Mouse (Mus musculus) liver, embryonic 11.5 days (tissue): ENCODE measurements at regions not wholly inside any gene's neighbourhood (a gene's known extent, or its start where the extent isn't known, plus 50 kb on each side); places are given as distances from the start of the nearest gene placed in this dataset.

Experiments used
- ATAC-seq: fragments of 200-750 bp; cut with Nextera tagmentation; replicated peaks from 2 replicates; pipeline ENCODE4 v1.8.0; 2017; ENCODE audit warnings: moderate number of reproducible peaks, mild to moderate bottlenecking, moderate TSS enrichment, moderate library complexity; ENCODE audit not compliant: low FRiP score
- DNase-seq: peaks from one replicate; pipeline ENCODE4 v3.0.0-alpha.2; 2017; ENCODE audit warnings: low spot score
- H3K27ac ChIP-seq: fragments of 300-500 bp; sonication (generic); 2 replicates; pipeline ENCODE4 v1.5.1; 2014; ENCODE audit warnings: mild to moderate bottlenecking, low read depth, low read length, control low read depth
- H3K27me3 ChIP-seq: fragments of 300-500 bp; sonication (generic); replicated peaks from 2 replicates; pipeline ENCODE4 v1.6.1; 2014; ENCODE audit warnings: low read length, mixed read lengths; ENCODE audit not compliant: control insufficient read depth, insufficient read depth
- H3K36me3 ChIP-seq: fragments of 300-500 bp; sonication (generic); 2 replicates; pipeline ENCODE4 v1.6.1; 2014; ENCODE audit warnings: mild to moderate bottlenecking, low read length, moderate library complexity, mixed read lengths; ENCODE audit not compliant: control insufficient read depth, insufficient read depth
- H3K4me1 ChIP-seq: fragments of 300-500 bp; sonication (generic); replicated peaks from 2 replicates; pipeline ENCODE4 v1.6.1; 2014; ENCODE audit warnings: low read length, mixed read lengths; ENCODE audit not compliant: control insufficient read depth, insufficient read depth
- H3K4me2 ChIP-seq: fragments of 300-500 bp; sonication (generic); 2 replicates; pipeline ENCODE4 v1.6.1; 2014; ENCODE audit warnings: mild to moderate bottlenecking, control low read depth, moderate library complexity
- H3K4me3 ChIP-seq: fragments of 300-500 bp; sonication (generic); 2 replicates; pipeline ENCODE4 v1.5.1; 2014; ENCODE audit warnings: low read depth, low read length, control low read depth
- H3K9ac ChIP-seq: fragments of 300-500 bp; sonication (generic); 2 replicates; pipeline ENCODE4 v1.6.1; 2014; ENCODE audit warnings: low read depth, low read length, control low read depth
- H3K9me3 ChIP-seq: fragments of 300-500 bp; sonication (generic); 2 replicates; pipeline ENCODE4 v1.6.1; 2016; ENCODE audit warnings: low read length, inconsistent platforms, mixed read lengths; ENCODE audit not compliant: control insufficient read depth
- WGBS: fragments of 180-500 bp; shearing (Covaris S2); extraction: QIAGEN DNeasy Blood & Tissue Kit; methylation state at CpG from one replicate; pipeline ENCODE4 v1.1.7; 2014; 5-methylcytosine and 5-hydroxymethylcytosine counted together

DNA sequence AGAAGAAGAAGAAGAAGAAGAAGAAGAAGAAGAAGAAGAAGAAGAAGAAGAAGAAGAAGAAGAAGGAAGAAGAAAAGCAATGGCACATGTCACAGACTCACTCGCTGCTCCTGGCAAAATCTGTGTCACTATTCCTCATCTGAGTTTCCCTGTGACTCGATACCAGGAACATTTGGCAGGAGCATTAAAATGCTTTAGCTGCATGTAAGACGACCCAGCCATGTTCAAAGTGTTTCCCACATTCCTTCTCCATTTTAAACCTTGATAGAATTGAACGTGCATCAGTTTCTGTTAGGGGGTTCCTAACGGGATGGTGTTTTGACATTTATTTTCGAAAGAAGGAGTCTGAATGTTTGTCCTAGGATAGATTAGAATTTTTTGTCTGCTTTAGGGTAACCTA lies 51.2 kb upstream of the Pja2 start:
- DNase-seq (no peak), ATAC-seq (no peak)
- Histone ChIP-seq H3K4me3 (no peak overlapping the region), H3K4me1 (no peaks in the 10 kb centered on the region), H3K36me3 (no peaks in the 10 kb centered on the region), H3K27ac (no peak overlapping the region), H3K4me2 (no peak overlapping the region), H3K27me3 (no peaks in the 10 kb centered on the region), H3K9me3 (no peaks in the 10 kb centered on the region), H3K9ac (no peak overlapping the region)
- WGBS = 80% methylated on average over 6 of the region's 6 CpGs

DNA sequence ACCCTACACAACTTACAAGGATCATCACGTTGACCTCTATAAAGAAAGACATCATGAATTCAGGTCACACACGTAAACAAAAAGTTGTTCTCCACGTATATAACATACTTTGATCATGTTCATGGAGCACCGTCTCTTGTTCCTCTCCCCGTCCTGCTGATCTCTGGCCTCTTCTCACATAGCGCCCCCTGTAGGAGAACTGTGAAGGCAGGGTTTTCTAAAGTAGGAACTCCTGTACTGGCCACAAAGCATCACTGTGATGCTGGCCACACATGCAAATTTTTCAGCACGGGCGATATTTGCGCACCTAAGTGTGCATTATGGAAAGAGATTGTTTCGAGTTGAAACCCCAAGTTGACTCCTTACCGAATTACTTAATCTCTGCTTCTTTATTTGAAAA lies 51.9 kb upstream of the Pja2 start:
- DNase-seq (no peak), ATAC-seq (no peak)
- Histone ChIP-seq H3K9me3 (no peaks in the 10 kb centered on the region), H3K27me3 (no peaks in the 10 kb centered on the region), H3K4me3 (no peak overlapping the region), H3K4me1 (no peaks in the 10 kb centered on the region), H3K36me3 (no peaks in the 10 kb centered on the region), H3K9ac (no peak overlapping the region), H3K27ac (no peak overlapping the region), H3K4me2 (no peak overlapping the region)
- 90% methylated on average over 11 of the region's 11 CpGs for WGBS

DNA sequence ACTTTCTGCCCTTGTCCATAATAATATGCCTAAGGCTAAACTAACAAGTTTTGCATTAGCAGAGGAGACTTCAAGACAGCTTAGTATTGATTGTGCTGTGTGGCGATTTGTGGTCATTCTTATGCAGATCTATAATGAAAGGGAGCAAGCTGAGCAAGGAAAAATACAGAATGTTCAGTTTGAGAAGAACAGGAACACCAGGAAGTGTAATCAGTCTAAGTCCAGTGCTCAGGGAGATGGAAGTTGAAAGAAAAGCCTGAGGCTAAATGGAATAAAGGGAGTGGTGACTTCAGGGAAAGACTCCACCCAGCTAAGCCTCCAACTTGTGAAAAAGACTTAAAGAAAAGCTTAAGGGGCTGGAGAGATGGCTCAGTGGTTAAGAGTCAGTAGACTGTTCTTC lies 58.6 kb upstream of the Pja2 start:
- Histone ChIP-seq H3K4me2 (no peak overlapping the region), H3K9ac (no peak overlapping the region), H3K36me3 (no peaks in the 10 kb centered on the region), H3K4me3 (no peak overlapping the region), H3K4me1 (no peaks in the 10 kb centered on the region), H3K27ac (no peak overlapping the region), H3K27me3 (no peaks in the 10 kb centered on the region), H3K9me3 (no peaks in the 10 kb centered on the region)
- 88% methylated on average over 1 of the region's 1 CpGs for WGBS
- ATAC-seq (no peak), DNase-seq (no peak)

DNA sequence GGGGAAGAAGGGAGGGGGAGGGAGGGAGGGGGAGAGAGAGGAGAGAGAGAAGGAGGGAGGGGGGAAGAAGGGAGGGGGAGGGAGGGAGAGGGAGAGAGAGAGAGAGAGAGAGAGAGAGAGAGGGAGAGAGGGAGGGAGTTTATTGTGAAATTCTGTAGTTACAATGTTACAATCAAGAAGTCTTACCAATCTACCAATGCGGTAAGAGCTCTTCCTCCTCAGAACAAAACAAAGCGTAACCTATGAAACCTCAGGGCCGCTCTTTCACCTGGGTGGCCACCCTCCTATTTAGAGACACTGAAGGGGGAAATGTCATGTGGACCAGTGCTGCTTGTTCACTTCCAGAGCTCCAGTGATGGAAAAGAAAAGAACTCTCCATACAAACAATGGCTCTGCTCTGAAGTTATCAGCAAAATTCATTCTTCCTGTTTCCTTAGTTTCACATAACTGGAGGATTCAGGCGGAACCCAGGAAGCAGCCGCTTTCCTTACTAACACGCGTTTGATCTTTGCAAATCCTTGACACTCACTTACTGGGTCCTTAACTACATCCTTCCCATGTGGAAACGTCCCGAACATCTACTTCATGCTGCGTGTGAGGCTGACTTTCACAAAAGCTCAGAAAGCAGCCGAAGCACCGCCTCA lies 65.7 kb upstream of the Pja2 start:
- Histone ChIP-seq H3K27ac (no peak overlapping the region), H3K4me1 (no peaks in the 10 kb centered on the region; the same call in 1 of the 2 replicates), H3K36me3 (no peaks in the 10 kb centered on the region), H3K4me3 (no peak overlapping the region), H3K4me2 (no peak overlapping the region; the same call in 1 of the 2 replicates), H3K9me3 (no peaks in the 10 kb centered on the region), H3K9ac (no peak overlapping the region), H3K27me3 (no peaks in the 10 kb centered on the region)
- no peak for ATAC-seq
- 27% methylated on average over 12 of the region's 12 CpGs for WGBS
- DNase-seq = no peak

DNA sequence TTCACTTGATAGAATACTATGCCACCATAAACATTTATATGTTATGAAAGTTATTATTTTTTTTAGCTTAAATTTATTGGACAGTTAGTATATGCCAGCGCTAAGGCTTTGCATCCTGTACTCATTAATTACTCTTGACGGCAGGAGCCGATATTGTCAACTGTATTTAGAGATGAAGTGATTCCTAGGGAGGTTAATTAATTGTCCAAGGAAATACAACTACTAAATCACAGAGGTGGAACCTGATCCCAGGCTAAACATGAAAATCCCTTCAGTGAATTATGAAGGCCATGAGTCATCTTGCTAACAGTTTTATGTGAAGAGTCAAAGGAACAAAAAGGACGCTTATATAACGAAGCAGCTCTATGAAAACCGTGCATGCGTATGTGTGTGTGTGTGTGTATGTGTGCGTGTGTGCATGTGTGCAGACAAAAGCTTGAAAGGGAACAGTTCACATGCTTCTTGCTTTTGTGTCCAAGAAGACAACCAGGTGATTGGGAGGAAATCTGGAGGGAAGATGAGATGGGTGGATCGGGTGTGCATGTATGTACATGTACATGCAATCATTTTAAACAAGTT lies 66.5 kb upstream of the Pja2 start:
- Histone ChIP-seq H3K4me3 (no peak overlapping the region), H3K4me2 (no peak overlapping the region), H3K27ac (no peak overlapping the region), H3K9me3 (no peaks in the 10 kb centered on the region), H3K27me3 (no peaks in the 10 kb centered on the region), H3K4me1 (no peaks in the 10 kb centered on the region; the same call in 1 of the 2 replicates), H3K36me3 (no peaks in the 10 kb centered on the region), H3K9ac (no peak overlapping the region)
- DNase-seq (no peak), ATAC-seq (no peak)
- 83% methylated on average over 9 of the region's 9 CpGs for WGBS

DNA sequence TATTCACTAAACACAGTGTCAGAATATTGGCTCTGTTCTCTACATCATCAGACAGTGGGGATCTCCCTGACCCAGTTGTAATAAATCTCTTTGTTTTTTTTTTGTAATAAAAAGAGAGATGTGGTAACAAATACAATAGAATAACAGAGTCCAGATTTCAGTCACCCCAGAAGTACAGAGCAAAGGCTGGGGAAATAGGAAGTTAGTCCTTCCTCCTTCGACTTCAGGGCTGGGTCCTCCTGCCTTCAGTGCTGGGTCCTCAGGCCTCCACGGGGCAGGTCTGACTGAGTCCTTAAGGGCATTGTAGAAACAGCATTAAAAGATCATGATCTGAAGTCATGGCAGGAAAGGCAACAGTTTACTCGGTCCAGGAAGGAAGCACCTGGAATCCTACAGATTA lies 67.0 kb upstream of the Pja2 start:
- ATAC-seq (no peak), DNase-seq (no peak)
- 31% methylated on average over 3 of the region's 3 CpGs for WGBS
- Histone ChIP-seq H3K36me3 (no peaks in the 10 kb centered on the region), H3K4me3 (no peak overlapping the region), H3K4me1 (no peaks in the 10 kb centered on the region; the same call in 1 of the 2 replicates), H3K9me3 (no peaks in the 10 kb centered on the region), H3K9ac (no peak overlapping the region), H3K27ac (no peak overlapping the region), H3K27me3 (no peaks in the 10 kb centered on the region), H3K4me2 (no peak overlapping the region)

DNA sequence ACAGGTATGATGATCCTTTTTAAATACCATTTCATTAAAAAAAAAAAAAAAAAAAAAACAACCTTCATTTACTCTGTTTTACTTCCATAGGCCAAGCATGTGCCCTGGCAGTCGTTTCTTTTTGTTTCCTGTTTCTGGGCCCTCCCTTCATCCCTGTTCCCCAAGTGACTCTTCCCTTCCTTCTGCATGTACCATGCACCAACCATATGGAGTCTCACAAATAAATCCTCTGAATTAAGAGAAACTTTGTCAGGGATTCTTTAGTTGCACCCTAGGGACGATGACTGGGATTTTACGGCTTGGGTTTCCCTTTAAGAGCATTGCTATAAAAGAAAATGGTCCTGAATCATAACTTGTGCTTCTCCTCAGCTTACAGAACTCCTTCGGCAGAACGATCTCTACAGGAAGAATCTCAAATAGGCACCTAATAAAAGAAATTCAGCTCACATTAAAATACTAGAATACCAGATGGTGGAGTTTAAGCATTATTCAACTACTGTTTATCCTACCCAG lies 75.1 kb upstream of the Pja2 start:
- WGBS = 79% methylated on average over 5 of the region's 5 CpGs
- Histone ChIP-seq H3K4me2 (no peak overlapping the region), H3K36me3 (no peaks in the 10 kb centered on the region), H3K9me3 (no peaks in the 10 kb centered on the region), H3K27ac (no peak overlapping the region), H3K9ac (no peak overlapping the region), H3K4me1 (no peaks in the 10 kb centered on the region), H3K27me3 (no peaks in the 10 kb centered on the region), H3K4me3 (no peak overlapping the region)
- DNase-seq = no peak
- ATAC-seq = no peak

DNA sequence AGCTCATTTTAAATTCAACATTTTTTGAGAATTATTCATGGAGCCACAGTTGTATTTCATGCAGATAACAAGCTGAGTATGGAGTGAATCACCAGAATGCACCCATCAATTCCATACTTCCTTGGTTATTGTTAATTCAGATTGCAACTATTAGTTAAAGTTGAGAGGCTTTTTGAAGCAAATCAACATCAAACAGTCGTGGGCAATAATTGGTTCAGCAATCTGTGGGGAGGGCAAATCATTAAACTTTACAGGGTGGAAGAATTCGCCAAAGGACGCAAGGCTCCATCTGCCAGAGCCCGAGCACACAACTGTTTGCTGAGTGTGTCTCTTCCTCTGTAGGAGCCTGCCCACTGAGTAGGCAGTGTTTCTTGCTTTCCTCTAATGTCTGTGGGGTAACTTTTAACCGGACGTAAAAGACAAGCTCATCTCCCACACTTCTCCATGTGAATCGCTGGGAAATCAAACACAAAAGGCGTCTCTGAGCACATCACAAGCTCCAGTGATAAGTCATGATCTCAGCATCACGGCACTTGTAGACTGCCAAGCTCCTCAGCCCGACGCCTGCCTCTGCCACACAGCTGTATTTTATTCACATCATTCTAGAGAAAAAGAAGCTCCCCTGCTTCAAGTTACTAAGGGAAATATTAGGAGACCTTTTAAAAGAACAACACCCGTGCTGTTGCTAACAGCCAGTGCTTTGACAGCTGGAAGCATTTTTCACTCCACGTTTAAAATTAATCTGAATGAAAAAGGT lies 75.7 kb upstream of the Pja2 start:
- Histone ChIP-seq H3K27ac (no peak overlapping the region), H3K4me3 (no peak overlapping the region), H3K27me3 (no peaks in the 10 kb centered on the region), H3K4me2 (no peak overlapping the region), H3K9me3 (no peaks in the 10 kb centered on the region), H3K4me1 (no peaks in the 10 kb centered on the region), H3K36me3 (no peaks in the 10 kb centered on the region), H3K9ac (no peak overlapping the region)
- ATAC-seq (no peak), DNase-seq (no peak)
- 71% methylated on average over 13 of the region's 13 CpGs for WGBS
